Mouse (Mus musculus): ENCODE results near the gene Med20. TPM values are rescaled to one million over a fixed set of nuclear protein-coding genes. Genes with fewer than 3 reads are reported as not detected.

Gene Med20
- polyA plus RNA-seq, 1 experiment from 2014 or later, result 23.8 TPM

DNA sequence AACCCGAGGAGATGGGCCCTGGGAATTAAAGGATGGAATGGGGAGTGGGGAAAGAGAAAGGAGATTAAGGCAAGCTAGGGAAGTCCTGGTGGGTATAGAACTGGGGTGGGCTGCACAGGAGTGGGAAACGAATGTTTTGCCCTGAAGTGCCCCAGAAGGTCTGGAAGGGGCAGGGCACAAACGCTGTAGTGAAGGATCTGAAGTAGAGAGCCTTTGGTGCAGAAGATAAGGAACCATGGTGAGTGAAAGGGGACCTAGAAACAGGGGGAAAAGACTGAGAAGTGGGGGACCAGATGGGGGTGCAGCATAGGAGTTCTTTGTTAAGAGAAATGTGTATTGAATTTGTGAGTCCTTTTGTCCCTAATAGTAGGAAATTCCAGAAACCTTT is 19.3 kb downstream of the Med20 start, which contains the start of gene Usp49:
Gene Usp49 (plus strand): TSS at position 13 of the 388 bp plus-strand sequence.
- no peaks in the 10 kb centered on the region for H3K9me3 ChIP-seq (ENCODE audit: control insufficient read depth, low read length)
- ATAC-seq (ENCODE audit: low FRiP score, low TSS enrichment) (no peak), DNase-seq (ENCODE audit: low spot score) (no peak)
- peak within 1 kb of the TSS; percentile 98 for H3K4me2 ChIP-seq (replicated peaks; ENCODE audit: low read depth)
- H3K4me1 ChIP-seq (replicated peaks; ENCODE audit: control insufficient read depth, insufficient read depth), result peaks cover 3% of the 10 kb centered on the region; the same call in 1 of the 2 replicates
- peak within 1 kb of the TSS; percentile 68 for H3K9ac ChIP-seq (ENCODE audit: low read length)
- WGBS, result 0% methylated on average over 3 of the region's 3 CpGs
- peaks cover 7% of the 10 kb centered on the region; the same call in 1 of the 2 replicates for H3K36me3 ChIP-seq (ENCODE audit: control insufficient read depth, insufficient read depth, low read length)
- H3K4me3 ChIP-seq (ENCODE audit: low read depth, low read length), result peak within 1 kb of the TSS; percentile 79
- H3K27me3 ChIP-seq (ENCODE audit: control insufficient read depth, insufficient read depth, low read length), result no peaks in the 10 kb centered on the region
- H3K27ac ChIP-seq (replicated peaks), result peak within 1 kb of the TSS; percentile 93
- TF ChIP-seq EP300 (optimal IDR thresholded peaks at IDR 0.05) (no peak), CTCF (IDR thresholded peaks at IDR 0.05; ENCODE audit: low read depth) (no peak)

DNA sequence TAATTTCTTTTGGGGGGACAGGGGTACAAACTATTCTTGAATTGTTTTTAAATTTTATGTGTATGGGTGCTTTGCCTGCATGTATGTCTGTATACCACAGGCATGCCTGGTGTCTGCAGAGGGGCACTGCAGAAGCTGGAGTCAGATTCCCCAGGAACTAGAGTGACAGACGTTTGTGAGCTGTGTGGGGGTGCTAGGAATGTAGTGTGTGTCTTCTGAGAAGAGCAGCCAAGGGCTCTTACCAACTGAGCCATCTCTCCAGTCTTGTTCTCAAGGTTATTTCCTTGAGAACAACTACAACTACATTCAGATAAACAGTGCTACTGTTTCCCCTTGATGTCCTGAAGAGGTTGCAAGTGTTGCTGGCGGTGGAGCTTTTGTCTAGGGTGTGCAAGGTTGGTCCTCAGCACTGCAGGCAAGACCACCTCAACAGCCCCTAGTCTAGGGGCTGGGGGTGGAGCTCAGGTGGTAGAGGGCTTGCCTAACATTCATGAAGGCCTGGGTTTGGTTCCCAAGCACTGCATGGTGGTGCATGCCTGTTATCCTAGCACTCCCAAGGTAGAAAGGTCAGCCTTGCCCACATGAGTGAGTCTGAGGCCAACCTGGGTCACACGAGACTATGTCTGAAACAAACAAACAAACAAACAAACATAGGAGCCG is 20.9 kb downstream of the Med20 start:
- 67% methylated on average over 4 of the region's 4 CpGs for WGBS
- H3K27me3 ChIP-seq (ENCODE audit: control insufficient read depth, insufficient read depth, low read length), result no peaks in the 10 kb centered on the region
- ATAC-seq (ENCODE audit: low FRiP score, low TSS enrichment), result no peak
- H3K4me3 ChIP-seq (ENCODE audit: low read depth, low read length), result no peak overlapping the region
- peaks cover 3% of the 10 kb centered on the region; the same call in 1 of the 2 replicates for H3K4me1 ChIP-seq (replicated peaks; ENCODE audit: control insufficient read depth, insufficient read depth)
- no peaks in the 10 kb centered on the region for H3K9me3 ChIP-seq (ENCODE audit: control insufficient read depth, low read length)
- H3K27ac ChIP-seq (replicated peaks), result no peak overlapping the region
- no peaks in the 10 kb centered on the region; the same call in 1 of the 2 replicates for H3K36me3 ChIP-seq (ENCODE audit: control insufficient read depth, insufficient read depth, low read length)
- H3K9ac ChIP-seq (ENCODE audit: low read length), result no peak overlapping the region
- DNase-seq (ENCODE audit: low spot score), result no peak
- no peak for TF ChIP-seq CTCF (IDR thresholded peaks at IDR 0.05; ENCODE audit: low read depth)
- TF ChIP-seq EP300 (optimal IDR thresholded peaks at IDR 0.05), result no peak
- no peak overlapping the region for H3K4me2 ChIP-seq (replicated peaks; ENCODE audit: low read depth)

DNA sequence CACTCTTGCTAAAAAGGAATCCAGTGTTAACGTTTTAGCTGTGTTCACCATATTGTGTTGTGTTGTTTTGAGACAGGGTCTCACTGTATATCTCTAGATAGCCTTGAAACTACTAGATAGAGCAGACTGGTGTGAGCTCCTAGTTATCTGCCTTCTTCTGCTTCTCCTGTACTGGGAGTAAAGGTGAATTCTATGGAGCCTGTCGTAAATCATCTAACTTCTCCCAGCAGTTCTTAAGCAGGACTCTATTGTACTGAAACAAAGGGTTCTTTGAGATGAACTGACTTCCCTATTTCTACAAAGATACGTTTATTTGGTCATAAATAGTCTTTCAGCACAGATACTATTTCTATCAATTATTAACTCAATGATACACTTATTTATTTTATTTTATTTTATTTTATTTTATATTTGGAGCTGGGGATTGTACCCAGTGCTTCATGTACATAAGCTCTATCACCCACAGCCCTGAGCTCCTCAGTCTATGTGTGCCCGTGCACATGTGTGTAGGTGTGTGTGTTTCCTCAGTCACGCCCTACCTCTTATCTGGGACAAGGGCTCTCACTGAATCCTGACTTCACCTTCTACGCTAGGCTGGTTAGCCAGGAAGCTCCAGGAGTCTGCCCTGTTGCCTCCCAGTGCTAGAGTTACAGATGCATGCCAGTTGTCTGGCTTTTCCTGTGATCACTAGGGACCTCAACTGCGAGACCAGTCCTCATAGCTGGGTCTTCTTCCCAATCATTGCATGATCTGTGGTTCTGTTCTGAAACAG is 22.8 kb downstream of the Med20 start:
- ATAC-seq (ENCODE audit: low FRiP score, low TSS enrichment) (peak; percentile 80), DNase-seq (ENCODE audit: low spot score) (peak; percentile 57)
- Histone ChIP-seq H3K9me3 (ENCODE audit: control insufficient read depth, low read length) (no peaks in the 10 kb centered on the region), H3K4me3 (ENCODE audit: low read depth, low read length) (no peak overlapping the region), H3K27me3 (ENCODE audit: control insufficient read depth, insufficient read depth, low read length) (no peaks in the 10 kb centered on the region), H3K36me3 (ENCODE audit: control insufficient read depth, insufficient read depth, low read length) (no peaks in the 10 kb centered on the region; the same call in 1 of the 2 replicates), H3K4me1 (replicated peaks; ENCODE audit: control insufficient read depth, insufficient read depth) (peaks cover 3% of the 10 kb centered on the region; the same call in 1 of the 2 replicates), H3K9ac (ENCODE audit: low read length) (no peak overlapping the region), H3K27ac (replicated peaks) (peak overlapping the region; percentile 8; the same call in 1 of the 2 replicates), H3K4me2 (replicated peaks; ENCODE audit: low read depth) (no peak overlapping the region)
- no peak for TF ChIP-seq CTCF (IDR thresholded peaks at IDR 0.05; ENCODE audit: low read depth)
- no peak for TF ChIP-seq EP300 (optimal IDR thresholded peaks at IDR 0.05)
- WGBS, result 65% methylated on average over 7 of the region's 7 CpGs

DNA sequence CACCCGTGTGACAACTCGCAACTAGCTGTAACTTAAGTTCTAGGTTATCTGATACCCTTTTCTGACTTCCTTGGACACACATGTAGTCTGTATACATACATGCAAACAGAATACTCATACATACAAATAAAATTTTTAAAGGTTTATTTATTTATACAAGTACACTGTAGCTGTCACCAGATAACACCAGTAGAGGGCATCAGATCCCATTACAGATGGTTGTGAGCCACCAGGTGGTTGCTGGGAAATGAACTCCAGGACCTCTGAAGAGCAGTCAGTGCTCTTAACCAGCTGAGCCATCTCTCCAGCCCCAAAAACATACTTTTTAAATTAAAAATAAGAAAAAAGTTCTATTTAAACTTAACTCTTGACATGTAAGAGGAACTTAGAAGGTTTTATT is 31.6 kb downstream of the Med20 start:
- Histone ChIP-seq H3K4me2 (replicated peaks; ENCODE audit: low read depth) (no peak overlapping the region), H3K36me3 (ENCODE audit: control insufficient read depth, insufficient read depth, low read length) (no peaks in the 10 kb centered on the region), H3K27ac (replicated peaks) (no peak overlapping the region), H3K4me3 (ENCODE audit: low read depth, low read length) (no peak overlapping the region), H3K27me3 (ENCODE audit: control insufficient read depth, insufficient read depth, low read length) (no peaks in the 10 kb centered on the region), H3K4me1 (replicated peaks; ENCODE audit: control insufficient read depth, insufficient read depth) (no peaks in the 10 kb centered on the region), H3K9me3 (ENCODE audit: control insufficient read depth, low read length) (no peaks in the 10 kb centered on the region), H3K9ac (ENCODE audit: low read length) (no peak overlapping the region)
- TF ChIP-seq EP300 (optimal IDR thresholded peaks at IDR 0.05) (no peak), CTCF (IDR thresholded peaks at IDR 0.05; ENCODE audit: low read depth) (peak; percentile 36)
- ATAC-seq (ENCODE audit: low FRiP score, low TSS enrichment), result no peak
- WGBS, result 69% methylated on average over 2 of the region's 2 CpGs
- DNase-seq (ENCODE audit: low spot score), result no peak

DNA sequence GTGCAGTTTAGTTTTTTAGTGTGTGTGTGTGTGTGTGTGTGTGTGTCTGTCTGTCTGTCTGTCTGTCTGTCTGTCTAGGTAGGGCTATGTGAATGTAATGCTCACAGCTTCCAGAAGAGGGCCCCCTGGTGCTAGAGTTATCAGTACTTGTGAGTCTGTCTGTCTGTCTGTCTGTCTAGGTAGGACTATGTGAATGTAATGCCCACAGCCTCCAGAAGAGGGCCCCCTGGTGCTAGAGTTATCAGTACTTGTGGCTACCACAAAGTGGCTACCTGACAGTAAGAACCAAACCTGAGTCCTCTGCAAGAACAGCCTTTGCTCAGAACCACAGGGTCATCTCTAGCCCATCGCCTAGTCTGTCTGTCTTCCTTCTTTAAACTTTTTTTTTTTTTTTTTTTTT is 35.3 kb downstream of the Med20 start:
- Histone ChIP-seq H3K4me3 (ENCODE audit: low read depth, low read length) (no peak overlapping the region), H3K9ac (ENCODE audit: low read length) (no peak overlapping the region), H3K9me3 (ENCODE audit: control insufficient read depth, low read length) (no peaks in the 10 kb centered on the region), H3K36me3 (ENCODE audit: control insufficient read depth, insufficient read depth, low read length) (no peaks in the 10 kb centered on the region), H3K4me2 (replicated peaks; ENCODE audit: low read depth) (no peak overlapping the region), H3K27ac (replicated peaks) (no peak overlapping the region), H3K27me3 (ENCODE audit: control insufficient read depth, insufficient read depth, low read length) (no peaks in the 10 kb centered on the region), H3K4me1 (replicated peaks; ENCODE audit: control insufficient read depth, insufficient read depth) (no peaks in the 10 kb centered on the region)
- no peak for TF ChIP-seq EP300 (optimal IDR thresholded peaks at IDR 0.05)
- peak; percentile 83 for TF ChIP-seq CTCF (IDR thresholded peaks at IDR 0.05; ENCODE audit: low read depth)
- 90% methylated on average over 1 of the region's 1 CpGs for WGBS
- DNase-seq (ENCODE audit: low spot score) (peak; percentile 85), ATAC-seq (ENCODE audit: low FRiP score, low TSS enrichment) (peak; percentile 45; the same call in 1 of the 2 replicates)

DNA sequence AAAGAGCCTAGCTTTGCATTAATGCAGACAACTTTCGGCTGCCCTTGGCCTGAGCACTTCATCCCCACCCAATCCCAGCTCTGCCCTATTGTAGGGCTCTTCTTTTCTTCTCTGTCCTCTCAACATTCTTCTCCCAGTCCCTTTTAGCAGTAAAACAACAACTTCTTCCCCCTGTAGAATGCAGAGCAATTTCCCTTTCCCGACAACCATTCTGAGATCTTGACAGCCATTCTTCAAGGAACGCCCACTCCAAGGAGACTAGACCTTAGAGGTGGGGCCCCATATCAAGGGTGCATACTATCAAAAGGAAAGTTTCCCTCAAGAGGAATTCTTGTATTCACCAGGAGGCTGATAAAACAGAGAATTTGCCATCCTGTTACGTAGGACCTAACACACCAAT is 37.6 kb downstream of the Med20 start:
- no peak for DNase-seq (ENCODE audit: low spot score)
- no peaks in the 10 kb centered on the region for H3K9me3 ChIP-seq (ENCODE audit: control insufficient read depth, low read length)
- no peak for ATAC-seq (ENCODE audit: low FRiP score, low TSS enrichment)
- 58% methylated on average over 4 of the region's 4 CpGs for WGBS
- no peaks in the 10 kb centered on the region for H3K4me1 ChIP-seq (replicated peaks; ENCODE audit: control insufficient read depth, insufficient read depth)
- H3K27ac ChIP-seq (replicated peaks), result no peak overlapping the region
- no peaks in the 10 kb centered on the region for H3K36me3 ChIP-seq (ENCODE audit: control insufficient read depth, insufficient read depth, low read length)
- no peaks in the 10 kb centered on the region for H3K27me3 ChIP-seq (ENCODE audit: control insufficient read depth, insufficient read depth, low read length)
- H3K4me2 ChIP-seq (replicated peaks; ENCODE audit: low read depth), result no peak overlapping the region
- no peak overlapping the region for H3K4me3 ChIP-seq (ENCODE audit: low read depth, low read length)
- H3K9ac ChIP-seq (ENCODE audit: low read length), result no peak overlapping the region
- TF ChIP-seq CTCF (IDR thresholded peaks at IDR 0.05; ENCODE audit: low read depth) (no peak), EP300 (optimal IDR thresholded peaks at IDR 0.05) (no peak)
